Mouse (Mus musculus) large intestine, adult 2 months (tissue): ENCODE data around the gene Apba2. TPM values are rescaled to one million over a fixed set of nuclear protein-coding genes. Genes with fewer than 3 reads are reported as not detected.

Experiments used
- DNase-seq: peaks from one replicate; pipeline ENCODE4 v3.0.0-alpha.2; 2012; ENCODE audit warnings: low read depth, low spot score
- WGBS: fragments of 180-500 bp; shearing (Covaris S2); methylation state at CpG from one replicate; pipeline ENCODE4 v1.1.7; 2018; 5-methylcytosine and 5-hydroxymethylcytosine counted together
- polyA plus RNA-seq: library from polyadenylated mRNA; depleted of rRNA; stranded (reverse); fragments of >200 nt; gene quantifications from 2 replicates; pipeline ENCODE4 v1.2.3, GENCODE M21; 2012

Gene Apba2
- polyA plus RNA-seq, 1 experiment, result 1.7 TPM

GRCm38 (mm10) chr7:64579887-64580286, 78.4 kb downstream of the Apba2 start:
- WGBS, result 45% methylated on average over 4 of the region's 4 CpGs
- no peak for DNase-seq

GRCm38 (mm10) chr7:64580293-64580692, 78.8 kb downstream of the Apba2 start:
- no peak for DNase-seq
- WGBS, result 56% methylated on average over 4 of the region's 4 CpGs

- no peak for DNase-seq
These were observed 80.9 kb downstream of the Apba2 start for GRCm38 (mm10) chr7:64582358-64582757.

GRCm38 (mm10) chr7:64583670-64584121, 82.2 kb downstream of the Apba2 start:
- DNase-seq, result no peak
- 69% methylated on average over 6 of the region's 6 CpGs for WGBS

More at GRCm38 (mm10) chr7:64582358-64582757, 80.9 kb downstream of the Apba2 start:
- WGBS, result 80% methylated on average over 8 of the region's 8 CpGs

- 83% methylated on average over 4 of the region's 4 CpGs for WGBS
- no peak for DNase-seq
These were observed 84.6 kb downstream of the Apba2 start for GRCm38 (mm10) chr7:64586133-64586532.

- 87% methylated on average over 3 of the region's 3 CpGs for WGBS
These were observed 85.1 kb downstream of the Apba2 start for GRCm38 (mm10) chr7:64586571-64586970.

GRCm38 (mm10) chr7:64588636-64589389, 87.3 kb downstream of the Apba2 start:
- 71% methylated on average over 11 of the region's 11 CpGs for WGBS
- no peak for DNase-seq

More at GRCm38 (mm10) chr7:64586571-64586970, 85.1 kb downstream of the Apba2 start:
- no peak for DNase-seq

GRCm38 (mm10) chr7:64595256-64595655, 93.8 kb downstream of the Apba2 start:
- DNase-seq, result no peak
- 64% methylated on average over 6 of the region's 6 CpGs for WGBS

- 81% methylated on average over 9 of the region's 9 CpGs for WGBS
- no peak for DNase-seq
These were observed 95.1 kb downstream of the Apba2 start for GRCm38 (mm10) chr7:64596652-64597051.

GRCm38 (mm10) chr7:64609866-64610265, 108.4 kb downstream of the Apba2 start:
- no peak for DNase-seq
- WGBS, result 81% methylated on average over 3 of the region's 3 CpGs

GRCm38 (mm10) chr7:64610875-64611274, 109.4 kb downstream of the Apba2 start:
- 69% methylated on average over 4 of the region's 4 CpGs for whole genome bisulfite sequencing
- DNase-seq, result no peak

GRCm38 (mm10) chr7:64619261-64619660, 117.8 kb downstream of the Apba2 start:
- WGBS, result 78% methylated on average over 4 of the region's 4 CpGs
- no peak for DNase-seq

GRCm38 (mm10) chr7:64626494-64626893, 125.0 kb downstream of the Apba2 start:
- 55% methylated on average over 8 of the region's 8 CpGs for WGBS
- no peak for DNase-seq

- 63% methylated on average over 8 of the region's 8 CpGs for WGBS
- no peak for DNase-seq
These were observed 126.6 kb downstream of the Apba2 start for GRCm38 (mm10) chr7:64627972-64628655.

- DNase-seq, result no peak
- WGBS, result 68% methylated on average over 6 of the region's 6 CpGs
These were observed 129.2 kb downstream of the Apba2 start for GRCm38 (mm10) chr7:64630697-64631096.

- no peak for DNase-seq
- 78% methylated on average over 6 of the region's 6 CpGs for WGBS
These were observed 129.6 kb downstream of the Apba2 start for GRCm38 (mm10) chr7:64631131-64631530.

GRCm38 (mm10) chr7:64631781-64632351, 130.4 kb downstream of the Apba2 start:
- no peak for DNase-seq
- 74% methylated on average over 6 of the region's 6 CpGs for WGBS

- DNase-seq, result no peak
- 33% methylated on average over 4 of the region's 4 CpGs for WGBS
These were observed 131.7 kb downstream of the Apba2 start for GRCm38 (mm10) chr7:64633182-64633581.

- DNase-seq, result no peak
- WGBS, result 51% methylated on average over 5 of the region's 5 CpGs
These were observed 132.4 kb downstream of the Apba2 start for GRCm38 (mm10) chr7:64633916-64634315.

GRCm38 (mm10) chr7:64634482-64634881, 133.0 kb downstream of the Apba2 start:
- no peak for DNase-seq

GRCm38 (mm10) chr7:64638922-64639321, 137.4 kb downstream of the Apba2 start:
- 65% methylated on average over 4 of the region's 4 CpGs for WGBS
- DNase-seq, result no peak
